Mouse (Mus musculus) kidney, postnatal 0 days (tissue): ENCODE measurements around the gene Cngb1. TPM values are rescaled to one million over a fixed set of nuclear protein-coding genes. Genes with fewer than 3 reads are reported as not detected.

Source experiments
- ATAC-seq: fragments of 200-750 bp; cut with Nextera tagmentation; replicated peaks from 2 replicates; pipeline ENCODE4 v1.8.0; 2017; ENCODE audit warnings: low read depth, moderate number of reproducible peaks, moderate TSS enrichment, moderate library complexity; ENCODE audit not compliant: low FRiP score
- DNase-seq: peaks from one replicate; pipeline ENCODE4 v3.0.0-alpha.2; 2016; ENCODE audit warnings: low spot score
- H3K27ac ChIP-seq: fragments of 300-500 bp; sonication (generic); 2 replicates; pipeline ENCODE4 v1.5.1; 2014; ENCODE audit warnings: mild to moderate bottlenecking
- H3K27me3 ChIP-seq: fragments of 300-500 bp; sonication (generic); 2 replicates; pipeline ENCODE4 v1.6.1; 2014; ENCODE audit warnings: low read length, mixed read lengths; ENCODE audit not compliant: insufficient read depth
- H3K36me3 ChIP-seq: fragments of 300-500 bp; sonication (generic); 2 replicates; pipeline ENCODE4 v1.6.1; 2014; ENCODE audit warnings: low read length, mixed read lengths; ENCODE audit not compliant: insufficient read depth
- H3K4me1 ChIP-seq: fragments of 300-500 bp; sonication (generic); replicated peaks from 2 replicates; pipeline ENCODE4 v1.6.1; 2014; ENCODE audit warnings: antibody characterized with exemption, low read length, mixed read lengths; ENCODE audit not compliant: insufficient read depth
- H3K4me2 ChIP-seq: fragments of 300-500 bp; sonication (generic); 2 replicates; pipeline ENCODE4 v1.6.1; 2014; ENCODE audit warnings: mild to moderate bottlenecking, low read length, moderate library complexity, mixed read lengths
- H3K4me3 ChIP-seq: fragments of 300-500 bp; sonication (generic); replicated peaks from 2 replicates; pipeline ENCODE4 v1.5.1; 2014; ENCODE audit warnings: low read depth, low read length
- H3K9ac ChIP-seq: fragments of 300-500 bp; sonication (generic); 2 replicates; pipeline ENCODE4 v1.6.1; 2014; ENCODE audit warnings: low read depth, low read length
- H3K9me3 ChIP-seq: fragments of 300-500 bp; sonication (generic); replicated peaks from 2 replicates; pipeline ENCODE4 v1.6.1; 2016; ENCODE audit warnings: low read length, inconsistent platforms, mixed read lengths
- CTCF ChIP-seq: IDR thresholded peaks from 2 replicates; pipeline ENCODE4 v1.5.1; 2016; ENCODE audit warnings: antibody characterized with exemption, low read depth, mild to moderate bottlenecking, moderate library complexity
- WGBS: fragments of 180-500 bp; shearing (Covaris S2); extraction: QIAGEN DNeasy Blood & Tissue Kit; methylation state at CpG from one replicate; pipeline ENCODE4 v1.1.7; 2014; 5-methylcytosine and 5-hydroxymethylcytosine counted together
- polyA plus RNA-seq: library from polyadenylated mRNA; unstranded; fragments of >200 nt; fragmentation: Nextera tagmentation; extraction: Ambion mirVana; gene quantifications from 2 replicates; pipeline ENCODE4 v1.2.1, GENCODE M21; 2015

Gene Cngb1
- polyA plus RNA-seq, 1 experiment from 2014 or later, result 2.1 TPM

DNA sequence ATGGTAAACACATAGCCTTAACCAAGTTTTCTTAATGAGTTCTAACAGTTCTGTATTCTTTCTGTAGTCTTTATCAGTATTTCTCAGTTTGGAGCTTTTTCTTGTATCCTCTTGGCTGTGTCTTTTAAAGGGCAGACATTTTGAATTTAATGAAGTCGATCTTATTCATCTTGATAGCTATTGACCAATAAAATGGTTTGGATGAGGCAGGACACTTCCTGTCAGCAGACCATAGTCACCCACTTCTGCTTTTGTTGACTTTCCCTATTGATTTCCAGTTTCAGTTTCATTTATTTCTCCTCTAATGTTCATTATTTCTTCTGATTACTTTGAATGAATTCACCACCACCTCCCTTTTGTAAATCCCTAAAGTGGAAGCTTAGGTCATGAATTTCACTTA lies 29.3 kb upstream of the Cngb1 start:
- no peak overlapping the region for H3K4me2 ChIP-seq
- no peaks in the 10 kb centered on the region for H3K9me3 ChIP-seq
- H3K36me3 ChIP-seq, result peaks cover 25% of the 10 kb centered on the region
- ATAC-seq, result no peak
- TF ChIP-seq CTCF, result no peak
- H3K27me3 ChIP-seq, result no peaks in the 10 kb centered on the region
- H3K4me1 ChIP-seq, result no peaks in the 10 kb centered on the region
- no peak overlapping the region for H3K9ac ChIP-seq
- H3K27ac ChIP-seq, result no peak overlapping the region
- 95% methylated on average over 1 of the region's 1 CpGs for WGBS
- no peak overlapping the region for H3K4me3 ChIP-seq
- DNase-seq, result no peak

DNA sequence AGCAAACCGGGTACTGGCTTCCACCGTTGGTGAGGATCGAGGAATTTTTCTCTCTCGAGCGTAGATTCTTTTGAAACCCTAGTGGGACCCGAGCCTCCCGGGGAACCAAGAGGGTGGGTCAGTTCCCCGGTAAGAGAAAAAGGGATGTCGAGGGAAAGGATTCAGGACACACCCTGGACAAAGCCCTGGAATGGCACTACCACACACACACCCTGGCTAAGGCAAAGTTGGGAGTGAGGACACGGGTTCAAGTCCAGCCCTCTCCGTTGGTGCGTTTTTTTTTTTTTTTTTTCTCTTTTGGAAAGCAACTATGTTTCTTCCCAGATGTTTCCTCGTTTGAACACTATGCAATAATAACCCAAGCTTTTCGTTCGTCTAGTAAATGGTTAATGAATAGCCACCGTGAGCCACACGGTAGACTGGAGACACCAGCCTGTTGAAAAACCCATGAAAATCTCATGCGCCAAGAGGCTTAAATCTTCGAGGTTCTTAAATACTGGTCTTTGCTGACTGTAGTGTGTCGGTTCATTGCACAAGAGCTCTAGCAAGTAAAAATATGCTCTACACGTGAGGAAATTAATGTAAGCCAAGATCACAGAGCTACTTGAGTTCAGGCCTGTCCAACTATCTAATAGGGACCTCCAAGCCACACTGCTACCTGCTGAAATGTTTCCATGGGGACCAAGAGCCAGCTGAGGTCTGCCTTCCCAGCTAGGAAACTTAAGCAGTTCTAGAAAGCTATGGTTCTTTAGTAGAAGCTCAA lies 26.2 kb upstream of the Cngb1 start:
- no peaks in the 10 kb centered on the region for H3K27me3 ChIP-seq
- peak overlapping the region; percentile 98 for H3K27ac ChIP-seq
- peaks cover 5% of the 10 kb centered on the region; the same call in 1 of the 2 replicates for H3K4me1 ChIP-seq
- peak; percentile 32 for DNase-seq
- 9% methylated on average over 21 of the region's 21 CpGs for WGBS
- peaks cover 25% of the 10 kb centered on the region for H3K36me3 ChIP-seq
- H3K4me2 ChIP-seq, result peak overlapping the region; percentile 86
- H3K4me3 ChIP-seq, result peak overlapping the region; percentile 81
- no peak for TF ChIP-seq CTCF
- peak overlapping the region; percentile 84 for H3K9ac ChIP-seq
- no peaks in the 10 kb centered on the region for H3K9me3 ChIP-seq
- peak; percentile 22 for ATAC-seq

DNA sequence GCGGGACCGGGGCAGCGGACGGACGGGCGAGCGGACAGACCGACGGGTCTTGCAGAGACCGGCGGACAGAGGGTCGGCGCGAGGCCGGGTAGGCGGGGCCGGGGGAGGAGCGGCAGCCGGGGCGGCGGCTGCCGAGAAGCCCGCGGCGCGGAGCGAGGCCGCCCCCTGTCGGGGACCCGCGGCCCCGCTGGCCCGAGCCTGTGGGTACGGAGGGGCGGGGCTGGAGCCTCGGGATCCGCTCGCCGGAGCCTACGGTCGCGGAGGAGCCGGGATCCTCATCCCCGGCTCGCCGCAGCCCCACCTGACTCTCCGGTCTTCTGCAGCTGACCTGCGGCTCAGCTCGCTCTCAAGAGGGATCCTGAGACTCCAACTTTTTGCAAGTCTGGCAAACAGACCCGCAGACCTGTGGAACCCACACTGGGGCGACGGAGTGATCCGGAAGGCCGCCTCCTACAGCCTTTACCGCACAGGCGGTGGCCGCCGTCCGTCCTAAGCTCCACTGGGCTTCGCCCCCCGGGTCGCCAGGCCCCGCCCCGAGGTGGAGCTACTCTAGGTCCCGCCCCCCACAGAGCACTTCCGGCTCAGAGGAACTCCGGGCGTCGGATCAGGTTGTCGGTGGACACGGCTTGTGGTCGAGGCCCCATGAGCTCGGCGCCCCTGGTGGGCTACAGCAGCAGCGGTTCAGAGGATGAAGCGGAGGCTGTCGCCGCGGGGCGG lies 25.5 kb upstream of the Cngb1 start, which contains the start of the genes Zfp319 and Usb1:
TSS of gene Zfp319 (minus strand) at position 231 of the 717 bp plus-strand sequence.
TSS of gene Usb1 (plus strand) at position 565 of the 717 bp plus-strand sequence.
- Histone ChIP-seq H3K9me3 (no peaks in the 10 kb centered on the region), H3K27me3 (no peaks in the 10 kb centered on the region), H3K4me3 (peak within 1 kb of the TSS; percentile 81), H3K9ac (peak within 1 kb of the TSS; percentile 84), H3K27ac (peak within 1 kb of the TSS; percentile 98), H3K4me2 (peak within 1 kb of the TSS; percentile 86), H3K4me1 (peaks cover 5% of the 10 kb centered on the region; the same call in 1 of the 2 replicates), H3K36me3 (peaks cover 27% of the 10 kb centered on the region)
- under 1% methylated on average over 65 of the region's 80 CpGs for WGBS
- DNase-seq, result peak; percentile 97
- TF ChIP-seq CTCF, result peak; percentile 73
- ATAC-seq, result peak; percentile 95

DNA sequence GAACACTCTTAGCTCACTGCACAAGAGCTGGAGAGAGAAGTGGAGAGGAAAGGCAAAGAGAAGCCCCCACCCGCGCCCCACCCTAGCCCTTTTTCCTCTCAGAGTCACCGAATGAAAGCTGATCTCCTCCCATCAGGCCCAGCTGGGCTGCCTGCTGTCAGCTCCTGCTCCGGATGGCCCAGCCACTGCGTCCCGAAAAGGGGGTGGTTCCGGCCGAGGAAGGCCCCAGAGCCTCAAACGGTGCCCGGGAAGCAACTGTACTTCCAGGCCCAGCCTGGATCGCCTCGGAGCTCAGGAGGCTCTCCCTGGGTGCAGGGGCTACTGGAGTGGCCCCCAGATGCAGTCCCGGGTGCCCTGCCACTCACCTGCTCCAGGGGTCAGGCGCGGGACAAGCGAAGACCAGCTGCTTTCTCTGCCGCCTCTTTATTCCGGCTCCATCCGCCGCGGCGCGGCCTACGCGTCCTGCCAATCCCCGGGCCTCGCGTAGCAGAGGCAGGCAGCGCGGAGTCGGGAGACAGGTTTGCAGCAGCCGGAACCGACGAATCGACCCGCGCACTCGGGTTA lies 24.9 kb upstream of the Cngb1 start:
- 1% methylated on average over 38 of the region's 38 CpGs for WGBS
- peaks cover 34% of the 10 kb centered on the region for H3K36me3 ChIP-seq
- no peak for TF ChIP-seq CTCF
- no peaks in the 10 kb centered on the region for H3K9me3 ChIP-seq
- H3K27me3 ChIP-seq, result no peaks in the 10 kb centered on the region
- peak overlapping the region; percentile 98 for H3K27ac ChIP-seq
- ATAC-seq (peak; percentile 34), DNase-seq (peak; percentile 85)
- H3K4me1 ChIP-seq, result peaks cover 5% of the 10 kb centered on the region; the same call in 1 of the 2 replicates
- peak overlapping the region; percentile 81 for H3K4me3 ChIP-seq
- H3K4me2 ChIP-seq, result peak overlapping the region; percentile 86
- peak overlapping the region; percentile 84 for H3K9ac ChIP-seq

DNA sequence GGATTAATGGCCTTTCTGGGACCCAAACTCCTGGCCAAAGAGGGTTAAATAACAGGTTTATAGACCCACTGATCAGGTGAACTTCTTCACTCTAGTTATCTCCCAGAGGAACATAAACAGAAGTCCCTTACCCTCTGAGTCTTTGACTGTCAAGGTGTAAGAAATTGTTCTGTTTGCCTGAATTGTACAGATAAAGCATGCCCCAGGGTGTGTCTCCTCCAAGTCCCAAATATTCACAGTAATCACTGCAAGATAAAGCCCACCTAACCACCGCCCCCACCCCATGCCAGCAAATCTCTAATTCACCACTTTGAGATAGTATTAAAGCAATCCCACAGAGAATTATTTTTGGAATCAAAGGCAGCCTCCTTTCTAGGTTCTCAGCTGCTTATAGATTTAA lies 24.0 kb upstream of the Cngb1 start:
- Histone ChIP-seq H3K4me2 (peak overlapping the region; percentile 86), H3K36me3 (peaks cover 35% of the 10 kb centered on the region), H3K4me3 (peak overlapping the region; percentile 81), H3K4me1 (peaks cover 5% of the 10 kb centered on the region; the same call in 1 of the 2 replicates), H3K27me3 (no peaks in the 10 kb centered on the region), H3K9ac (peak overlapping the region; percentile 84), H3K27ac (no peak overlapping the region), H3K9me3 (no peaks in the 10 kb centered on the region)
- 90% methylated on average over 1 of the region's 1 CpGs for WGBS
- ATAC-seq (no peak), DNase-seq (no peak)
- no peak for TF ChIP-seq CTCF

DNA sequence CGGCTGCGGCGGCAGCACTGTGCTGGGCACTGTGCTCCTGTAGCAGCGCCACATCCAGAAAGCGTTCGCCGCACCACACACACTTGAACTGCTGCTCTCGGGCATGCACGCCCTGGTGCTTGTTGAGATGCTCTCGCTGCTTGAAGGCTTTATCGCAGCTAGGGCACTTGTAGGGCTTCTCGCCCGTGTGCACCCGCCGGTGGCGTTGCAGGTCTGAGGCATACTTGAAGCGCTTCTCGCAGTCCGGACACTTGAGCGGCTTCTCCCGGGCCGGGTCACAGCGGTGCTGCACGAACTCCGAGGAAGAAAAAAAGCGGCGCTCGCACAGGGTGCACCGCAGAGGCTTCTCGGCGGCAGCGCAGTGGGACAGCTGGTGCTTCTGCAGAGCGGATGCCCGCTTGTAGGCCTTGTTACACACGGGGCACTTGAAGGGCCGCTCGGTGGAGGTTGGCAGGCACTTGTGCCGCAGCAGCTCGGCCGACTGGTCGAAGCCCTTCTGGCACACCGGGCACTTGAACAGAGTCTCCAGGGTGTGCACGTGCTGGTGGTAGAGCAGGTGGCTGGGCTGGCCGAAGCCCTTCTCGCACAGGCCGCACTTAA lies 21.6 kb upstream of the Cngb1 start:
- H3K4me1 ChIP-seq, result peaks cover 5% of the 10 kb centered on the region; the same call in 1 of the 2 replicates
- no peak overlapping the region for H3K9ac ChIP-seq
- no peak overlapping the region for H3K4me3 ChIP-seq
- 89% methylated on average over 43 of the region's 46 CpGs for WGBS
- H3K4me2 ChIP-seq, result no peak overlapping the region
- TF ChIP-seq CTCF, result no peak
- ATAC-seq (no peak), DNase-seq (no peak)
- H3K27ac ChIP-seq, result no peak overlapping the region
- H3K9me3 ChIP-seq, result no peaks in the 10 kb centered on the region
- H3K27me3 ChIP-seq, result no peaks in the 10 kb centered on the region
- peaks cover 39% of the 10 kb centered on the region for H3K36me3 ChIP-seq
